Mouse (Mus musculus): ENCODE data around the gene Wdr93.

DNA sequence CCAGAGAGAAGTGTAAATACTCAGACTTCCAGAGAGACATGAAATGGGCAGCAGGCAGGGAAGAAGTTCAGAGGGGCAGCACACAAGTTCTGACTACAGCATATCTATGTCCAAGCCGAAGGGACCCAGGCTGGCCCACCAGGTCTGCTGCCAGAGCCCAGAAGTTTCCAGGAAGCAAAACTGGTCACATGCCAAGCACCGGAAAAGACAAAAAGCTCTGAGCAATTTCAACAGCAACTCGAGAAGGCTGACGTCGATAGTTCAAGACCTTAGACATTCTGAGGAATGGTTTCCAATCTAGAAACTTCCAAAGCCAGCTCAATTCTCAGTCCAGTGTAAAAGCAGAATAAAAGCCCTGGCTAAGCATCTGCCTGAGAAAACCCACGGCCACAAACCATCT, 88.6 kb downstream of the Wdr93 start:
- TF ChIP-seq GATA1 (IDR thresholded peaks at IDR 0.05; ENCODE audit: low read length) (no peak), TAL1 (IDR thresholded peaks at IDR 0.05; ENCODE audit: low read length) (no peak)

All from erythroblast, embryonic 14.5 days (primary cell).